Mouse (Mus musculus) lung, adult 2 months (tissue): ENCODE results near the gene Prkcd.

Experiments
- CTCF ChIP-seq: fragments of 200-500 bp; IDR thresholded peaks from 2 replicates; pipeline ENCODE4 v1.5.1; 2011; ENCODE audit warnings: mild to moderate bottlenecking, low read length, control low read depth; ENCODE audit not compliant: insufficient read depth
- POLR2A ChIP-seq: fragments of 200-500 bp; IDR thresholded peaks from 2 replicates; pipeline ENCODE4 v1.6.1; 2011; ENCODE audit warnings: low read depth, mild to moderate bottlenecking, control low read depth, low read length, borderline replicate concordance; ENCODE audit errors: extremely low read depth

- TF ChIP-seq POLR2A, result no peak
- peak; percentile 75 for TF ChIP-seq CTCF
Measured at GRCm38 (mm10) chr14:30650969-30651368, 25.0 kb upstream of the Prkcd start.
